Mouse (Mus musculus): ENCODE measurements around the gene Zfyve19. TPM values are rescaled to one million over a fixed set of nuclear protein-coding genes. Genes with fewer than 3 reads are reported as not detected.

Zfyve19 gene
- polyA plus RNA-seq (2015; fragmentation: Nextera tagmentation; extraction: Ambion mirVana), result 64.1 and 67.2 TPM in 2 replicates

DNA sequence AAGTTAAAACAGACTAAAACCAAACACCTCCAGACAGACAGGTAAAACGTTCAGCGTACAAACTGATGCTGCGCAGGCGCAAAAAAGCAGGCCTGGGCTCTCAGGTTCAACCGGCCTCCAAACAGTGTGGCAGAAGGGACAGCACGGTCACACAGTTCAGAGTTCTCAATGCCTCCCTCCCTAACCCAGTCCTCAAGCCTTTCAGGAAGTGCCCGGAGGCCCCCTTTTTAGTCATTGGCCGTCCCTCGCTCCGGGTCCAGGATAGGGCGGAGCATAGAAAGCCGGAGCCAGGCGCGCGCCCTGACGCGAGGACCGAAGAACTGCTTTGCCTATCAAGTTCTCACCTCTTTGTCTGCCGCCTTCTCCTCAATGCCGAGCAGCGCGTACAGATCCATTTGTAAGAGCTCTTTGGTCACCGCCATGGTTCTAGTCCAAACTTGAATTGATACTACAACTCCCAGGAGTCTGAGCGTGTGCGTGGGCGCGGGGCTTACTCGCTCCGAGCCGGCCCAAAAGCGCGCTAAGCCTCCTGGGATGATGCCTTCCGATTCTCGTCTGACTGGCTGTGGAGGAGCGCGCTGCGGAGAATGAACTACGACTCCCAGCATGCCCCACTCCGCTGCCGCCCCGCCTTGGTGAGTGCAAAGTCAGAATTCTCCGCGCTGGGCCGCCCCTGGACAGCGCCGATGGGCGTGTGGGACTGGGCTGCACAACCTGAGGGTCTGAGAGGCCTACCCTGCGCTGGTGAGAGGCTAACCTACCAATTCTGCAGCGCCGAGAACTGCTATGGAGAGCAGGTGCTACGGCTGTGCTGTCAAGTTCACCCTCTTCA is at the start of gene Zfyve19, which contains the start of gene Dnajc17:
TSS of gene Zfyve19 (plus strand) at position 274 of the 832 bp plus-strand sequence.
TSS of gene Dnajc17 (minus strand) at position 452 of the 832 bp plus-strand sequence.
- H3K27ac ChIP-seq (ENCODE audit: low read length), result peak within 1 kb of the TSS; percentile 92
- peak within 1 kb of the TSS; percentile 88 for H3K4me3 ChIP-seq (ENCODE audit: low read length)
- H3K9ac ChIP-seq (replicated peaks; ENCODE audit: low read length), result peak within 1 kb of the TSS; percentile 89
- peaks cover 18% of the 10 kb centered on the region for H3K4me1 ChIP-seq (ENCODE audit: insufficient read depth, low read length)
- H3K9me3 ChIP-seq (ENCODE audit: low read length), result no peaks in the 10 kb centered on the region
- WGBS, result under 1% methylated on average over 51 of the region's 51 CpGs
- H3K4me2 ChIP-seq (replicated peaks; ENCODE audit: low read depth, low read length), result peak within 1 kb of the TSS; percentile 77
- ATAC-seq (ENCODE audit: low FRiP score, low TSS enrichment), result peak; percentile 98
- peaks cover 28% of the 10 kb centered on the region for H3K36me3 ChIP-seq (ENCODE audit: insufficient read depth, low read length)
- H3K27me3 ChIP-seq (ENCODE audit: insufficient read depth, low read length), result no peaks in the 10 kb centered on the region

DNA sequence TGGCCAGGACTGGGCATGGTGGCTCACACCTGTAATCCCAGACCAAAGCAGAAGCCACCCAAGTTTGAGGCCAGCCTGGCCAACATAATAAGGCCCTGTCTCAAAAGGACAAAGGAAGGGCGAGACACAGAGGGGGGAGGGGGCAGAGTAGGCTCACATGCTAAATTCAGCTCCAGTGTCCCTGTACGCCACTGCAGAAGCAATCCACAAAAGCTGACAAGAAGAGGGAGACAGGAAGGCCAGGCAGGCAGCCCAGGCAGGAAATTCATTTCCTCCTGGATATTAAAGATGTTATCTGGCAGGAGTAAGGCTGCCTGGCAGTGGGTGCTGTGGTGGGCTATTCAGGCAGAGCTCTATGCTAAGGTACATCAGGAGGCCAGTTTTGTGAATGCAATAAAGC is 47.2 kb upstream of the Zfyve19 start:
- Histone ChIP-seq H3K4me3 (ENCODE audit: low read length) (no peak overlapping the region), H3K27me3 (ENCODE audit: insufficient read depth, low read length) (0 out of 2 replicates have a peak, but pooled peaks cover 8% of the 10 kb centered on the region), H3K9me3 (ENCODE audit: low read length) (no peaks in the 10 kb centered on the region), H3K4me2 (replicated peaks; ENCODE audit: low read depth, low read length) (no peak overlapping the region), H3K36me3 (ENCODE audit: insufficient read depth, low read length) (no peaks in the 10 kb centered on the region), H3K27ac (ENCODE audit: low read length) (peak overlapping the region; percentile 21), H3K4me1 (ENCODE audit: insufficient read depth, low read length) (peaks cover 3% of the 10 kb centered on the region; the same call in 1 of the 2 replicates), H3K9ac (replicated peaks; ENCODE audit: low read length) (no peak overlapping the region)
- ATAC-seq (ENCODE audit: low FRiP score, low TSS enrichment), result 0 out of 2 replicates have a peak, but pooled peaks have one; percentile 11
- WGBS, result 40% methylated on average over 2 of the region's 2 CpGs

DNA sequence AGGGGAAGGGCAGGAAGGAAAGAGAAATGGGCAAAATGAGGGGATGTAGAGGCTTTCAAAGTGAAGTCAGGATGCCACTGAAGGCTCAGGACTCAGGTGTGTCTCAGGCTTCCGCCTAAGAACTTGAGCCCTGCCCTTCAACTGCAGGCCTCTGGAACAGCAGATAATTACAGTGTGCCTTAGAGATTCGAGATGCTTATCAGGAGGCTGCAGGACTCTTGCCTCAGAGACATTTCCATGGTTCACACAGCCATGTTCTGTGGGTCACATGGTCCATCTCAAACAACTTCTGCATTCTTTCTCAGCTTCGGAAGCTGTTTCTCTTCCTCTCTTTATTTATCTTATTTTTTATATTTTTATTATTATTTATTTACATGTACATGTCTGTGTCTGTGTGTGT is 45.3 kb upstream of the Zfyve19 start:
- 65% methylated on average over 3 of the region's 3 CpGs for WGBS
- no peaks in the 10 kb centered on the region for H3K36me3 ChIP-seq (ENCODE audit: insufficient read depth, low read length)
- no peak overlapping the region for H3K4me3 ChIP-seq (ENCODE audit: low read length)
- H3K27ac ChIP-seq (ENCODE audit: low read length), result no peak overlapping the region
- H3K4me1 ChIP-seq (ENCODE audit: insufficient read depth, low read length), result peaks cover 12% of the 10 kb centered on the region
- no peak for ATAC-seq (ENCODE audit: low FRiP score, low TSS enrichment)
- no peaks in the 10 kb centered on the region for H3K9me3 ChIP-seq (ENCODE audit: low read length)
- H3K27me3 ChIP-seq (ENCODE audit: insufficient read depth, low read length), result peaks cover 20% of the 10 kb centered on the region; the same call in 1 of the 2 replicates
- H3K4me2 ChIP-seq (replicated peaks; ENCODE audit: low read depth, low read length), result no peak overlapping the region
- H3K9ac ChIP-seq (replicated peaks; ENCODE audit: low read length), result no peak overlapping the region

DNA sequence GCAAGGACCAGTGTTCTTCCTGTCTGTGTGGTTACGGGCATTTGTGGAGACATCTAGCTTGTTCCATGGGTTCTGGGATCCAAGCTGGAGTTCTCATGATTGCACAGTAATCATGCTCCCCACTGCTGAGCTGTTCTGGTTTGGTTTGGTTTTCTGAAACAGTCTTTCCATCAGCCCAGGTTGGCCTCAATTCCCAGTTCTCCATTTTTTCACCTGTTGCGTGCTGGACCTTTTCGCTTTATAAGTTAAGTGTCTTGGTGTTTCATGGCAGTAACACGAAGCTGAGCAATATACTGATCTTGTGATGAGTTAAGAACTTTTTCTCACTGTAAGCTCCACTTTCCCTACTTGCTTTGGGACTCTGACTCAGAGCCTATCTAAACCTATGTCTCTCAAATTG is 44.4 kb upstream of the Zfyve19 start:
- Histone ChIP-seq H3K9ac (replicated peaks; ENCODE audit: low read length) (no peak overlapping the region), H3K4me1 (ENCODE audit: insufficient read depth, low read length) (peaks cover 12% of the 10 kb centered on the region), H3K27me3 (ENCODE audit: insufficient read depth, low read length) (peaks cover 21% of the 10 kb centered on the region; the same call in 1 of the 2 replicates), H3K9me3 (ENCODE audit: low read length) (no peaks in the 10 kb centered on the region), H3K27ac (ENCODE audit: low read length) (no peak overlapping the region), H3K4me3 (ENCODE audit: low read length) (no peak overlapping the region), H3K36me3 (ENCODE audit: insufficient read depth, low read length) (no peaks in the 10 kb centered on the region), H3K4me2 (replicated peaks; ENCODE audit: low read depth, low read length) (no peak overlapping the region)
- 88% methylated on average over 4 of the region's 4 CpGs for WGBS
- no peak for ATAC-seq (ENCODE audit: low FRiP score, low TSS enrichment)

DNA sequence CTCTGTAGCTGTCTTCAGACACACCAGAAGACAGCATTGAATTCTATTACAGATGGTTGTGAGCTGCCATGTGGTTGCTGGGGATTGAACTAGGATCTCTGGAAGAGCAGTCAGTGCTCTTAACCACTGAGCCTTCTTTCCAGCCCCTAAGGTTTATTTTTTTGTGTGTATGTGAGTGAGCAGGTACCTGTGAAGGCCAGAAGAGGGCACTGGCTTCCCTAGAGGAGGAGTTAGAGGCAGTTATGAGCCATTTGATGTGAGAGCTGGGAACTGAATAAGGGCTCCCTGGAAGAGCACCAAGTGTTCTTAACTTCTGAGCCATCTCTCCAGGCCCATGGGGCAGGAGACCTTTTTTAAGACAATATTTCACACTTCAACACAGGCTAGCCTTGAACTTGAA is 43.0 kb upstream of the Zfyve19 start:
- peaks cover 21% of the 10 kb centered on the region; the same call in 1 of the 2 replicates for H3K27me3 ChIP-seq (ENCODE audit: insufficient read depth, low read length)
- H3K36me3 ChIP-seq (ENCODE audit: insufficient read depth, low read length), result no peaks in the 10 kb centered on the region
- ATAC-seq (ENCODE audit: low FRiP score, low TSS enrichment), result no peak
- no peak overlapping the region for H3K4me3 ChIP-seq (ENCODE audit: low read length)
- H3K9me3 ChIP-seq (ENCODE audit: low read length), result no peaks in the 10 kb centered on the region
- H3K27ac ChIP-seq (ENCODE audit: low read length), result no peak overlapping the region
- no peak overlapping the region for H3K4me2 ChIP-seq (replicated peaks; ENCODE audit: low read depth, low read length)
- H3K9ac ChIP-seq (replicated peaks; ENCODE audit: low read length), result no peak overlapping the region
- peaks cover 12% of the 10 kb centered on the region for H3K4me1 ChIP-seq (ENCODE audit: insufficient read depth, low read length)

DNA sequence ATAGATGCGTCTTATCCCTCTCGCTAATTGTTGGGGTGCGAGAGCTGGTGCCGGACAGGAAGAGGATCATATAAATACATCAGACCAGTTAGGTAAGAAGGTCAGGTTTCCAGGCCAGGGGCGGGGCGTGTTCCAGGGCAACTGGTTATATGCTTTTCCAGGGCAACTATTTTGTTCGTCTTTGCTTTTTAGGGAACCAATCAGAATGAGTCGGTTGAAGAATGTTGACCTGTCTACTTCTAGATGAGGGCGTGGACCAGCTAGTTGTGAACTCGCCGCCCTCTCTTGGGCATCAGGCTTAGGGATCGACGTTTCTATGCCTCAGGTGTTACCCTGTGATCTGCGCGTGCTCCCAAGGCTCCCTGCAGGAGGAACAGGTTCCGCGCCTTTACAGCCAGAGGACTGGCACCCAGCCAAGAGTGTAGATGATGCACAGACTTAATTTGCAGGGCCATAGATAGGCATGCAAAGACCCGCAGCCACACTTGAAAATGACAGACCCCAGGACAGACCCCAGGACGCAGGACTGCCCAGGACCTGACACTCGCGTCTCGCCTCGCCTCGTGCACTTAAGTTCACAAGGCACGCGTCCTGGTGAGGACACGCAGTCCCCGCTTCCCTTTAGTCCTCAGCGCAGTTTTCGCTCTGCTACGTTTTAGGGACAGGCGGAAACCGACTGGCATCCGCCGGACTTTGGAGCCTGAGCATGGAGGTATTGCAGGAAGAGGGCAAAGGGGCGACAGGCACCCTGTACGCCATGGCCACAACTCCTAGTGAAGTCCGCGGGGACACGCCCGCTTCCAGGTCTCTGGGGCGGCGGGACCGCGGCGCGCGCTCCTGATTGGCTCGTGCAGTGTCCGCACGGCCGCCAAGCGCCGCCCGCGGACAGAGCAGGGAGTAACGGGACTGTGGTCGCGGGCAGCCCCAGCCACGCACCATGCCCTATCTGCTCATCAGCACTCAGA is 41.2 kb upstream of the Zfyve19 start, which contains the start of gene Gchfr:
TSS of gene Gchfr (plus strand) at position 873 of the 965 bp plus-strand sequence.
- under 1% methylated on average over 60 of the region's 60 CpGs for WGBS
- Histone ChIP-seq H3K9me3 (ENCODE audit: low read length) (no peaks in the 10 kb centered on the region), H3K27me3 (ENCODE audit: insufficient read depth, low read length) (peaks cover 21% of the 10 kb centered on the region; the same call in 1 of the 2 replicates), H3K4me3 (ENCODE audit: low read length) (peak within 1 kb of the TSS; percentile 58), H3K27ac (ENCODE audit: low read length) (no peak within 1 kb of the TSS), H3K9ac (replicated peaks; ENCODE audit: low read length) (peak within 1 kb of the TSS; percentile 62), H3K36me3 (ENCODE audit: insufficient read depth, low read length) (no peaks in the 10 kb centered on the region), H3K4me2 (replicated peaks; ENCODE audit: low read depth, low read length) (peak within 1 kb of the TSS; percentile 94), H3K4me1 (ENCODE audit: insufficient read depth, low read length) (peaks cover 12% of the 10 kb centered on the region)
- ATAC-seq (ENCODE audit: low FRiP score, low TSS enrichment), result peak; percentile 86

DNA sequence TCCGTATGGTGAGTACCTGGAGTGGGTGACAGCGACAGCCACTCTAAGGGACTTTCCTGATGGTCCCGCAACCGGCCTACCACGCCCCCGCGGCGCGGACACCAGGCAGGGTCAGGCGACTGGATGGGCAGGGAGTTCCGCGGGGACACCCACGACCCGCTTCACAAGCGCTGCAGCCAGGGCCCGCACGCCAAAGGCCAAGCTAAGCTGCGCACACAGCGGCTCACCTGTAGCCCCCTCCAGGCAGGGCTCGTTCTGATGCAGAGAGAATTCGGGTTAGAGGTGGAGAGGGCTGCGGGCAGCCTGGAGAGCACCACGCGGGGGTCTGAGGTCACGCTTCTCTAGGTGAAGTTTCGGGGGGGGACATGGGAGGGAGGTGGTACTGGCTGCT is 40.6 kb upstream of the Zfyve19 start:
- Histone ChIP-seq H3K27me3 (ENCODE audit: insufficient read depth, low read length) (peaks cover 21% of the 10 kb centered on the region; the same call in 1 of the 2 replicates), H3K9ac (replicated peaks; ENCODE audit: low read length) (peak overlapping the region; percentile 62), H3K27ac (ENCODE audit: low read length) (no peak overlapping the region), H3K4me2 (replicated peaks; ENCODE audit: low read depth, low read length) (peak overlapping the region; percentile 94), H3K36me3 (ENCODE audit: insufficient read depth, low read length) (no peaks in the 10 kb centered on the region), H3K4me3 (ENCODE audit: low read length) (peak overlapping the region; percentile 58), H3K4me1 (ENCODE audit: insufficient read depth, low read length) (peaks cover 18% of the 10 kb centered on the region), H3K9me3 (ENCODE audit: low read length) (no peaks in the 10 kb centered on the region)
- 3% methylated on average over 26 of the region's 26 CpGs for WGBS
- ATAC-seq (ENCODE audit: low FRiP score, low TSS enrichment), result no peak; the same call in 1 of the 2 replicates

DNA sequence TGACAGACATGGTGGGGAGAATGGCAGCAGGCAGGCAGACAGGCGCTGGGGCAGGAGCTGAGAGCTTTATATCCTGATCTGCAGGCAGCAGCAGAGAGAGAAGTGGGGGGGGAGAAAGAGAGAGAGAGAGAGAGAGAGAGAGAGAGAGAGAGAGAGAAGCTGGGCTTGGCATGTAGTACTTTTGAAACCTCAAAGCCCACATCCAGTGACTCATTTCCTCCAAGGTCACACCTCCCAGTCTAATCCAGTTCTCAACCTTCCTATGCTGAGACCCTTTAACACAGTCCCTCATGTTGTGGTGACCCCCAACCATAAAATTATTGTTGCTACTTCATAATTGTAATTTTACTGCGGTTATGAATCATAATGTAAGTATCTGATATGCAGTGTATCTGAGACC is 38.1 kb upstream of the Zfyve19 start:
- Histone ChIP-seq H3K9me3 (ENCODE audit: low read length) (no peaks in the 10 kb centered on the region), H3K4me1 (ENCODE audit: insufficient read depth, low read length) (peaks cover 42% of the 10 kb centered on the region), H3K36me3 (ENCODE audit: insufficient read depth, low read length) (no peaks in the 10 kb centered on the region), H3K27ac (ENCODE audit: low read length) (no peak overlapping the region), H3K4me2 (replicated peaks; ENCODE audit: low read depth, low read length) (no peak overlapping the region), H3K27me3 (ENCODE audit: insufficient read depth, low read length) (peaks cover 21% of the 10 kb centered on the region; the same call in 1 of the 2 replicates), H3K4me3 (ENCODE audit: low read length) (no peak overlapping the region), H3K9ac (replicated peaks; ENCODE audit: low read length) (no peak overlapping the region)
- ATAC-seq (ENCODE audit: low FRiP score, low TSS enrichment), result no peak
- 84% methylated on average over 2 of the region's 2 CpGs for WGBS

DNA sequence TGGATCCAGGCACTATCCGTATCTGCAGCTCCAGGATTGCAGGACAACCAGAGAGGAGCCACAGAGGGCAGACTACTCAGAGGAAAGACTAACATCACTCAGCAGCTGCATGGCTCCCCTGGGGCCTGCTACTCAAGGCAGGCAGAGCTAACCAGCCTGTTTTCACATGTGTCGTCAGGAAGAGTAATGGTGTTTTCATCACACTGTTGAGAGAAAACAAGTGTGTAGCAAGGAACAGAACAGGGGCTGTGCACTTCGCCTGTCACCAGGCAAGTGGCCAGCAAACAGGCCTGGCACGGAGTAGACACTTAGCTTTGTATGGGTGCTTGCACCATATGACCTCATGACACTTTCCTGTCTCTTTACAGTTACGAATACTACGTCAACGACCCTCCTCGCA is 36.8 kb upstream of the Zfyve19 start:
- H3K27me3 ChIP-seq (ENCODE audit: insufficient read depth, low read length), result peaks cover 13% of the 10 kb centered on the region; the same call in 1 of the 2 replicates
- no peak for ATAC-seq (ENCODE audit: low FRiP score, low TSS enrichment)
- no peak overlapping the region for H3K27ac ChIP-seq (ENCODE audit: low read length)
- no peak overlapping the region for H3K9ac ChIP-seq (replicated peaks; ENCODE audit: low read length)
- H3K4me3 ChIP-seq (ENCODE audit: low read length), result no peak overlapping the region
- peaks cover 42% of the 10 kb centered on the region for H3K4me1 ChIP-seq (ENCODE audit: insufficient read depth, low read length)
- WGBS, result 48% methylated on average over 8 of the region's 8 CpGs
- no peaks in the 10 kb centered on the region for H3K36me3 ChIP-seq (ENCODE audit: insufficient read depth, low read length)
- H3K9me3 ChIP-seq (ENCODE audit: low read length), result no peaks in the 10 kb centered on the region
- H3K4me2 ChIP-seq (replicated peaks; ENCODE audit: low read depth, low read length), result no peak overlapping the region
